Mouse (Mus musculus) intestine, embryonic 14.5 days (tissue): ENCODE measurements around the gene Igtp. TPM values are rescaled to one million over a fixed set of nuclear protein-coding genes. Genes with fewer than 3 reads are reported as not detected.
A peak's percentile ranks its signal among the peaks of the same experiment; 100 is the strongest.
"Not testable (repeated sequence)": the region's sequence is repeated elsewhere in the genome, so short reads cannot be mapped to it uniquely, and the experiment has no call there.

Source experiments
- ATAC-seq: fragments of 200-750 bp; cut with Nextera tagmentation; replicated peaks from 2 replicates; pipeline ENCODE4 v1.8.0; 2017; ENCODE audit warnings: low read depth, moderate number of reproducible peaks, moderate TSS enrichment, moderate library complexity; ENCODE audit not compliant: low FRiP score, low TSS enrichment
- DNase-seq: peaks from one replicate; pipeline ENCODE4 v3.0.0-alpha.2; 2018; ENCODE audit warnings: low spot score
- H3K27ac ChIP-seq: fragments of 300-500 bp; sonication (generic); 2 replicates; pipeline ENCODE4 v1.5.1; 2014; ENCODE audit warnings: low read depth, mild to moderate bottlenecking, control low read depth
- H3K27me3 ChIP-seq: fragments of 300-500 bp; sonication (generic); replicated peaks from 2 replicates; pipeline ENCODE4 v1.6.1; 2014; ENCODE audit warnings: low read length, control low read depth; ENCODE audit not compliant: control insufficient read depth, insufficient read depth
- H3K36me3 ChIP-seq: fragments of 300-500 bp; sonication (generic); 2 replicates; pipeline ENCODE4 v1.6.1; 2014; ENCODE audit warnings: low read length, control low read depth; ENCODE audit not compliant: control insufficient read depth, insufficient read depth
- H3K4me1 ChIP-seq: fragments of 300-500 bp; sonication (generic); replicated peaks from 2 replicates; pipeline ENCODE4 v1.6.1; 2014; ENCODE audit warnings: low read length, control low read depth, mixed read lengths; ENCODE audit not compliant: control insufficient read depth, insufficient read depth
- H3K4me2 ChIP-seq: fragments of 300-500 bp; sonication (generic); 2 replicates; pipeline ENCODE4 v1.6.1; 2014; ENCODE audit warnings: low read length
- H3K4me3 ChIP-seq: fragments of 300-500 bp; sonication (generic); 2 replicates; pipeline ENCODE4 v1.5.1; 2014; ENCODE audit warnings: low read depth, low read length, control low read depth, mixed read lengths
- H3K9ac ChIP-seq: fragments of 300-500 bp; sonication (generic); 2 replicates; pipeline ENCODE4 v1.6.1; 2014; ENCODE audit warnings: mild to moderate bottlenecking, low read length
- H3K9me3 ChIP-seq: fragments of 300-500 bp; sonication (generic); 2 replicates; pipeline ENCODE4 v1.6.1; 2016; ENCODE audit warnings: low read length, control low read depth; ENCODE audit not compliant: control insufficient read depth
- WGBS: fragments of 180-500 bp; shearing (Covaris S2); extraction: QIAGEN DNeasy Blood & Tissue Kit; methylation state at CpG from one replicate; pipeline ENCODE4 v1.1.7; 2014; 5-methylcytosine and 5-hydroxymethylcytosine counted together
- polyA plus RNA-seq: library from polyadenylated mRNA; unstranded; fragments of >200 nt; fragmentation: Nextera tagmentation; extraction: Ambion mirVana; gene quantifications from 2 replicates; pipeline ENCODE4 v1.2.1, GENCODE M21; 2014

Igtp gene
- polyA plus RNA-seq, 1 experiment from 2014 or later: 6.6 TPM

GRCm38 (mm10) chr11:58216823-58217222, 17.5 kb downstream of the Igtp start:
- no peak overlapping the region for H3K27ac ChIP-seq
- peak overlapping the region; percentile 59; the same call in 1 of the 2 replicates for H3K4me2 ChIP-seq
- DNase-seq (no peak), ATAC-seq (no peak)
- no peaks in the 10 kb centered on the region for H3K36me3 ChIP-seq
- H3K27me3 ChIP-seq: no peaks in the 10 kb centered on the region
- H3K4me1 ChIP-seq: 0 out of 2 replicates have a peak, but pooled peaks cover 6% of the 10 kb centered on the region
- H3K4me3 ChIP-seq: no peak overlapping the region
- H3K9me3 ChIP-seq: no peaks in the 10 kb centered on the region
- H3K9ac ChIP-seq: no peak overlapping the region
- WGBS: 51% methylated on average over 6 of the region's 6 CpGs

- H3K27ac ChIP-seq: peak overlapping the region; percentile 47
- H3K9ac ChIP-seq: no peak overlapping the region
- no peak for DNase-seq
- peaks cover 2% of the 10 kb centered on the region; the same call in 1 of the 2 replicates for H3K4me1 ChIP-seq
- WGBS: 23% methylated on average over 4 of the region's 4 CpGs
- no peaks in the 10 kb centered on the region for H3K9me3 ChIP-seq
- H3K4me3 ChIP-seq: no peak overlapping the region
- no peak overlapping the region for H3K4me2 ChIP-seq
- no peaks in the 10 kb centered on the region for H3K36me3 ChIP-seq
- H3K27me3 ChIP-seq: no peaks in the 10 kb centered on the region
- ATAC-seq: no peak
These were observed 24.4 kb downstream of the Igtp start for GRCm38 (mm10) chr11:58223751-58224150.

GRCm38 (mm10) chr11:58224313-58224712, 25.0 kb downstream of the Igtp start:
- ATAC-seq: no peak
- Histone ChIP-seq H3K27me3 (no peaks in the 10 kb centered on the region), H3K4me3 (no peak overlapping the region), H3K9me3 (no peaks in the 10 kb centered on the region), H3K9ac (no peak overlapping the region), H3K4me2 (no peak overlapping the region), H3K4me1 (peaks cover 2% of the 10 kb centered on the region; the same call in 1 of the 2 replicates), H3K27ac (no peak overlapping the region), H3K36me3 (no peaks in the 10 kb centered on the region)
- DNase-seq: no peak
- 34% methylated on average over 7 of the region's 7 CpGs for WGBS

GRCm38 (mm10) chr11:58224872-58225271, 25.5 kb downstream of the Igtp start:
- not testable (repeated sequence) for H3K27me3 ChIP-seq, H3K4me1 ChIP-seq

GRCm38 (mm10) chr11:58225655-58226054, 26.3 kb downstream of the Igtp start:
- Histone ChIP-seq H3K27ac (peak overlapping the region; percentile 9; the same call in 1 of the 2 replicates), H3K4me2 (no peak overlapping the region)

More at GRCm38 (mm10) chr11:58224872-58225271, 25.5 kb downstream of the Igtp start:
- H3K36me3 ChIP-seq, H3K4me3 ChIP-seq, DNase-seq, ATAC-seq, H3K4me2 ChIP-seq, H3K9me3 ChIP-seq, H3K27ac ChIP-seq, H3K9ac ChIP-seq: not testable (repeated sequence)
- 64% methylated on average over 2 of the region's 2 CpGs for WGBS

GRCm38 (mm10) chr11:58226425-58226824, 27.1 kb downstream of the Igtp start:
- Histone ChIP-seq H3K4me3 (no peak overlapping the region), H3K4me2 (no peak overlapping the region), H3K27ac (no peak overlapping the region), H3K9me3 (no peaks in the 10 kb centered on the region), H3K27me3 (no peaks in the 10 kb centered on the region), H3K9ac (no peak overlapping the region), H3K36me3 (no peaks in the 10 kb centered on the region), H3K4me1 (peaks cover 2% of the 10 kb centered on the region; the same call in 1 of the 2 replicates)
- ATAC-seq (no peak), DNase-seq (no peak)

More at GRCm38 (mm10) chr11:58225655-58226054, 26.3 kb downstream of the Igtp start:
- Histone ChIP-seq H3K27me3 (no peaks in the 10 kb centered on the region), H3K4me3 (no peak overlapping the region), H3K36me3 (no peaks in the 10 kb centered on the region), H3K9ac (no peak overlapping the region), H3K9me3 (no peaks in the 10 kb centered on the region), H3K4me1 (peaks cover 2% of the 10 kb centered on the region; the same call in 1 of the 2 replicates)
- ATAC-seq (peak; percentile 80), DNase-seq (peak; percentile 93)
- whole genome bisulfite sequencing: 2% methylated on average over 5 of the region's 5 CpGs

- WGBS: 94% methylated on average over 2 of the region's 2 CpGs
- ATAC-seq: not testable (repeated sequence)
These were observed 28.7 kb downstream of the Igtp start for GRCm38 (mm10) chr11:58228021-58228420.

GRCm38 (mm10) chr11:58230396-58230910, 31.1 kb downstream of the Igtp start:
- WGBS: 56% methylated on average over 16 of the region's 16 CpGs
- Histone ChIP-seq H3K4me3 (no peak overlapping the region), H3K4me1 (no peaks in the 10 kb centered on the region), H3K9me3 (no peaks in the 10 kb centered on the region), H3K4me2 (no peak overlapping the region), H3K9ac (no peak overlapping the region), H3K27me3 (no peaks in the 10 kb centered on the region), H3K27ac (no peak overlapping the region), H3K36me3 (no peaks in the 10 kb centered on the region)
- DNase-seq (no peak), ATAC-seq (no peak)

More at GRCm38 (mm10) chr11:58228021-58228420, 28.7 kb downstream of the Igtp start:
- not testable (repeated sequence) for H3K4me2 ChIP-seq, H3K4me3 ChIP-seq, H3K4me1 ChIP-seq, H3K9ac ChIP-seq, H3K9me3 ChIP-seq, H3K27ac ChIP-seq, H3K27me3 ChIP-seq, H3K36me3 ChIP-seq, DNase-seq

- H3K9ac ChIP-seq: no peak overlapping the region
- DNase-seq (no peak), ATAC-seq (no peak)
- H3K4me2 ChIP-seq: no peak overlapping the region
- H3K36me3 ChIP-seq: no peaks in the 10 kb centered on the region
- no peak overlapping the region for H3K27ac ChIP-seq
- H3K27me3 ChIP-seq: no peaks in the 10 kb centered on the region
- WGBS: 85% methylated on average over 8 of the region's 8 CpGs
- no peaks in the 10 kb centered on the region for H3K4me1 ChIP-seq
- no peak overlapping the region for H3K4me3 ChIP-seq
- H3K9me3 ChIP-seq: no peaks in the 10 kb centered on the region
These were observed 31.8 kb downstream of the Igtp start for GRCm38 (mm10) chr11:58231156-58231555.
